Mouse (Mus musculus): ENCODE data around the gene 9230102O04Rik. TPM values are rescaled to one million over a fixed set of nuclear protein-coding genes. Genes with fewer than 3 reads are reported as not detected.

The 9230102O04Rik gene
- total RNA-seq (2015; ENCODE audit: low replicate concordance) (not detected in 2 replicates), total RNA-seq (2017; ENCODE audit: low replicate concordance) (not detected in 2 replicates)

GRCm38 (mm10) chr2:9888913-9889650, at the start of gene 9230102O04Rik:
9230102O04Rik (minus strand) TSS chr2:9889540.
- ATAC-seq (replicated peaks; ENCODE audit: low FRiP score, poor library complexity, severe bottlenecking): no peak

- ATAC-seq (replicated peaks; ENCODE audit: low FRiP score, poor library complexity, severe bottlenecking): no peak
Observed at GRCm38 (mm10) chr2:9935965-9936364, 46.6 kb upstream of the 9230102O04Rik start.

DNA sequence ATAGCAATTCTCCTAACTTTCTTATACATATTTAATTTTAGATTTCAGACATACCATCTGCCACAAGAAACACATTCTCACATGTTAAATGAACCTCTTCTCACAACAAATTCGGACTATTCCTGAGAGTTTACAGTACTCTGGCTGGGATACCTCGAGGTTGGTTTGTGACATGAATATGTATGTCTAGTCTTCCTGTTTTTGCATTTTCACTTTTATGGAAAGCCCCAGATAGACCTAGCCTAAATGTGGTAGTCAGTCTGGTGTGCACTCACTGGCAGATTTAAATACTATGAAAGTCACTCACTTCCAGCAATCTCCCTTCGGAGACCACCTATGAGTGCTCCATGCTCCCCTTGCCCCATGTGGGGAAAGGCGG, 37.6 kb upstream of the 9230102O04Rik start:
- ATAC-seq (replicated peaks; ENCODE audit: low FRiP score, poor library complexity, severe bottlenecking): no peak

GRCm38 (mm10) chr2:9926194-9926904, 37.0 kb upstream of the 9230102O04Rik start:
- ATAC-seq (replicated peaks; ENCODE audit: low FRiP score, poor library complexity, severe bottlenecking): no peak

GRCm38 (mm10) chr2:9918691-9919471, 29.5 kb upstream of the 9230102O04Rik start:
- no peak for ATAC-seq (replicated peaks; ENCODE audit: low FRiP score, poor library complexity, severe bottlenecking)

DNA sequence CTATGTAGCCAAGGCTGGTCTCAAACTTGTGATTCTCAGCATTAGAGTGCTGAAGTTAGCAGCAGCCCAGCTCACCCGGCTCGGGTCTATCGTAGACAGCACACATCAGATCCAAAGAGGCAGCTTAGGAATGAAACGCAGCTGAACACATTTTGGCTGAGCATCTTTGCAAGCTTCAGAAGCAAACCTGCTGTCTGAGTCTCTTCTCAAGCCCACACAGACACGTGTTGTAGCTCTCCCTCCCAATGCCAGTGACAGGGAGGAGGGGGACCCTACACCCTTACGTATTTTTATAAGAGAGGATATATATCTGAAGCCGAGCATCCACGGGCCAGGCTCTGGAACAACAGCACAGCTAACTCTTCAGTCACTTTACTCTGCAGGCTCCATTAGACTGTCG, 28.3 kb upstream of the 9230102O04Rik start:
- no peak for ATAC-seq (replicated peaks; ENCODE audit: low FRiP score, poor library complexity, severe bottlenecking)

DNA sequence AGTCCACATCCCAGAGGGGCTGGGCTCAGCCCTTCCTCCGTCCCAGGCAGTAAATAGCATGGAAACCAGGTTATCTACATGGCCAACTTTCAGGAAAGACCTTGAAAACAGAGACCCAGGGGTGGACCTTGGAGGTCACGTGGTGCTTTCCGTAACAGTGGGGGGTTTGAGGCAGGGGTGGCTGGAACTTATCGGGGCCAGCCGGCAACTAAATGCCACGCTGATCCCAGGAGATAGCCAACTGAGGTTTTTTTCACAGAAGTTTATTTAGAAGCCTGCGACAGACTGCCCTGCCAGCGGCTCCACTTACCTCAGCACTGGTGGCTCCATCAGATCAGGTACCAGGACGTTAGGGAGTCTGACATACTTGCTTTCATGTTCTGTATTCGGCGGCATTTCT, 16.7 kb upstream of the 9230102O04Rik start:
- no peak for ATAC-seq (replicated peaks; ENCODE audit: low FRiP score, poor library complexity, severe bottlenecking)

DNA sequence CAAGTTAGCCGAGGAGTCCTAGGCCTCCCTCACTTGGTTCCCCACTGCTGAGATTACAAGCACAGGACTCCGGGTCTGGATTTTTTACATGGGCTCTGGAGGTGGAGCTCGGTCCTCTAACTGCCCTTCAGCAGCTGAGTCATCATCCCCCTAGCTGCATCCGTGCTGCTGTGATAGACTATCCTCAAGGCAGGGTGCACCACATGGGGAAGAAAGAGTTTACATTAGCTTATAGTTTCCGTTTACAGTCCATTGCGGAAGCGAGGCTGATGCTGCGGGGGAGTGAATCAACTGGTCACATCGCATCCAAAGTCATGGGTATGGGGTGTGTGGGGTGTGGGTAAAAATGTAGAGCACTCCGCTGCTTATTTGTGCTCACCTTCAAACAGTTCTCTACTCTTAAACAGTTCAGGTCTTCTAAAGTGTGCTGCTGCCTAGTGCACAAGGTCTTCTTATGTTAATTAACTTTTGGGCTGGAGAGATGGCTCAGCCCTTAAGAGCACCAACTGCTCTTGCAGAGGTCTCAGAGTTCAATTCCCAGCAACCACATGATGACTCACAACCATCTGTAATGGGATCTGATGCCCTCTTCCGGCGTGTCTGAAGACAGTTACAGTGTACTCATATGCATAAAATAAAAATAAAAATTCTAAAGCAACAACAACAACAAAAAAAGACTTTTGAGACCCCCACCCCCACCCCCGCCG, 14.7 kb upstream of the 9230102O04Rik start:
- no peak for ATAC-seq (replicated peaks; ENCODE audit: low FRiP score, poor library complexity, severe bottlenecking)

DNA sequence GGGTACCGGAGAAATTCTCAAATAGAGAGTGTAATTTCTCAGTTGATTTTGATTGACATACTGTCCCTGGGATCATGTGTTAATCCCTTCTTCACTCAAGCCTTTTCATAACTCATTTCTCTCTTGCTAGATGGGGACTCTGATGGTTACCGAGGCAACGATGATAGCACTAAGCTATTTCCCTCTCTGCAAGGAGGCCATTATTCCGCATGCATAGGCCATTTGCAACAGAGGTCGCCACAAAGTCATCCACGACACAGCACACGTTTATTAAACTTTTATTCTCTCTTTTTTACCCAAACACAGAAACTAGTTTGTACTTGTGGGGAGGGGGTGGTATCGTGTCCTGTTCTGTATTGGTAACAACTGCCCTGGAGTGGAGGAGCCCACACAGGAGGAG, 8.5 kb upstream of the 9230102O04Rik start:
- ATAC-seq (replicated peaks; ENCODE audit: low FRiP score, poor library complexity, severe bottlenecking): no peak

GRCm38 (mm10) chr2:9896097-9896770, 6.9 kb upstream of the 9230102O04Rik start:
- no peak for ATAC-seq (replicated peaks; ENCODE audit: low FRiP score, poor library complexity, severe bottlenecking)

- no peak for ATAC-seq (replicated peaks; ENCODE audit: low FRiP score, poor library complexity, severe bottlenecking)
Observed at GRCm38 (mm10) chr2:9894836-9895593, 5.7 kb upstream of the 9230102O04Rik start.

DNA sequence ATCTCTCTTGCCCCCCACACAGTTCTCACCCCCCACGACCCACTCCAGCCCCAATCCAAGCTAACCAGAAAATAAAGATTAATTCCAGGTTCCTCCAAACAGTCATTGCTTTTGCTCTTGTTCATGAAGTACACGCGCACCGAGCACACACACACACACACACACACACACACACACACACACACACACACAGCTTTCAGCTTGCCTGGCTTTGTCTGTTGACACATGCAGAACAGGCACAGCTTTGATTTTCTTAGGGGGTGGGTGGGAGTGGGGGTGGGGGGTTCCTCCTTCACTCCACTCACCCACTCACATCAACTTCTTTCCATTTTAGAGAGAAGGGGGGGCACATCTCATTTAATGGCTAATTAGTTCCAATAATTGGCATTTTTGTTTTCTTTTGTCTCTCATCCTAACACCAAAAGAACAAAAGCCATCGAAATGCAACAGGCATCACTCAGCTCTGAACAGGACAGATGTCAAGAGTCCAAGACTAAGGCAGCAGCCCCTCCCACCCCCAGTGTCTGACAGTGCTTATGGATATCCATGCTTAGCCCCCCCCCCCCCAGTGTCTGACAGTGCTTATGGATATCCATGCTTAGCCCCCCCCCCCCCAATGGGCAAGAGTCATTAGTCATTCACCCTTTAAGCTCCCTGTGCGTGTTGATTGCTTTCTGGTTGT, 4.1 kb upstream of the 9230102O04Rik start:
- no peak for ATAC-seq (replicated peaks; ENCODE audit: low FRiP score, poor library complexity, severe bottlenecking)

DNA sequence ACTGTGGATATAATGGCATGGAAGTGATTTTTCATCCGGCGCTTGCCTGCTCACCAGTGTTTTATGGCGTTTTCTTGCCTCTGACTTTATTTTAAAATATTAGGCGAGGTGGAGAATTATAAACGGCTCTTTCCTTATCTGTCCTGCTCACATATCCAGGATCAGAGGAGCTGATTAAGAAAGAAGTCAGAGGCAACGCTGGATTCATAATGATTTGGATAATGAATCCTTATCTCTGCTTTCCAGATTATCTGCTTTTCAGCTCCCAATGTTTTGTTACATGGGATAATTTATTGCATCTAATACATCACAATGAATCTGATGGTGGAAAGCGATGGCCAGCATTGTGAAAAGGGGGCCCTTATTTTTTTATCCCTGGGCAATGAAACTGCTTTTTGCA, 3.2 kb upstream of the 9230102O04Rik start:
- ATAC-seq (replicated peaks; ENCODE audit: low FRiP score, poor library complexity, severe bottlenecking): no peak

GRCm38 (mm10) chr2:9890906-9891305, 1.6 kb upstream of the 9230102O04Rik start:
- no peak for ATAC-seq (replicated peaks; ENCODE audit: low FRiP score, poor library complexity, severe bottlenecking)

- ATAC-seq (replicated peaks; ENCODE audit: low FRiP score, poor library complexity, severe bottlenecking): no peak
Observed at GRCm38 (mm10) chr2:9890251-9890650, 911 bp upstream of the 9230102O04Rik start.

- no peak for ATAC-seq (replicated peaks; ENCODE audit: low FRiP score, poor library complexity, severe bottlenecking)
Observed at GRCm38 (mm10) chr2:9889651-9890183, 377 bp upstream of the 9230102O04Rik start, which contains the start of gene Gata3. Gata3 (minus strand) TSS chr2:9890034.

DNA sequence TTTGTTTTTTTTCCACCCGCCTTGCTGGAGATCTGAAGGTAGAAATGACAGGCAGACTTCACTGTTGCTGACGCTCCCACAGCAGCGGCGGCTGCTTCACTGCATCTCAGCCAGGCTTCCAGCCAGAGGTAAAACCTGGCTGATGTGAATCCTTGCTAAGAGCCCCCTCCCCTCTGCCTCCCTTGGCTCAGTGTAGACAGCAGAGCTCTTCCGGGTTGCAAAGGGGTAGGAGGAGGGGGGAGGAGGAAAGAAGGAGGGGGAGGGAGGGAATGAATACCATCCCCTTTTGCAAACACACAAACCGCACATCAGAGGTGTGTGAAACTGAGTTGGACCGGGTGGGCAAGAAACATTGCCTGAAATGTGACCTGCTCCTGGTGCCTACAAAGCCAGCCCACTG, 1.7 kb downstream of the 9230102O04Rik start:
- ATAC-seq (replicated peaks; ENCODE audit: low FRiP score, poor library complexity, severe bottlenecking): no peak
